Mouse (Mus musculus) liver, adult 2 months (tissue): Measurements from ENCODE around the gene Scarf2.

Experiments used
- CTCF ChIP-seq: fragments of 200-500 bp; IDR thresholded peaks from 2 replicates; pipeline ENCODE4 v1.5.1; 2011; ENCODE audit warnings: low read depth, low read length, control low read depth
- POLR2A ChIP-seq: fragments of 200-500 bp; IDR thresholded peaks from 2 replicates; pipeline ENCODE4 v1.6.1; 2011; ENCODE audit warnings: low read length, control low read depth; ENCODE audit not compliant: insufficient read depth; ENCODE audit errors: extremely low read depth

- no peak for TF ChIP-seq POLR2A
- no peak for TF ChIP-seq CTCF
These were observed 7.4 kb downstream of the Scarf2 start for GRCm38 (mm10) chr16:17804449-17804912.
